ENCODE assay signal across 15 mouse cellular contexts in the genomic region with DNA sequence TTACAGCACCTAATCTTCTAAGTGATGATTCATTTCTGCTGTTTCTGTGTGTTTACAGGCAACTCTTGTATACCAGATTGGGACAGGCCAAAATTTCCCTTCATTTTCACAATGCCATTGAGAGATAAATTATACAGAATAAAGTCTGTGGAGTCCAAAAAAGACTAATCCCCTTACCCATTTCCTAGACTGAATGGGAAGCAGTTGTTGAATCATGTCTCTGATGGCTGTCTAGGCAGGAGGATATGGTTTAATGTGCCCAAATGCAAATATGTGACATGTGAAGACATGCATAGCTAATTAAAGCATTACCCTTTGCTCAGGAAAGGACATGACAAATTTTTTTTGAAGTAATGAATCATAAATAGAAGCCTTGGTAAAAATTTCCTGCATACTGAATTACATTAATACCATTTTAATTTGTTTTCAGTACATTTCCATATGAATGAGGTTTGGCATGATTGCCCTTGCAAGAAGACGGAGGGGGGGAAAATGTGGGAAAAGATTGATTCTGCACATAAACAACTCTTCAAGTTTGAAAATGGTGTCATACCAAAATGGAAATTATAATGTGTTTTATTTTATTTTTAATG.
"Had no signal": no experiment of that assay in that cellular context is flagged by ENCODE, and none has a peak within 500 bp of the region (broad histone marks: within the 10 kb centered on the region; RNA-seq: fewer than 3 reads in every experiment).

No protein-coding gene starts in this region.

- H3K27ac ChIP-seq: kidney, postnatal 0 days; limb, embryonic 15.5 days; liver, embryonic 12.5 days; neural tube, embryonic 15.5 days had no signal

- H3K4me2 ChIP-seq: limb, embryonic 15.5 days; liver, embryonic 12.5 days; lung, embryonic 14.5 days; neural tube, embryonic 15.5 days had no signal

- H3K27me3 ChIP-seq: limb, embryonic 15.5 days; liver, embryonic 12.5 days; neural tube, embryonic 15.5 days had no signal

- H3K4me1 ChIP-seq: limb, embryonic 15.5 days; liver, embryonic 12.5 days; neural tube, embryonic 15.5 days had no signal

- H3K9ac ChIP-seq: limb, embryonic 15.5 days; liver, embryonic 12.5 days; lung, embryonic 14.5 days; neural tube, embryonic 15.5 days had no signal

- H3K4me3 ChIP-seq: limb, embryonic 15.5 days; liver, embryonic 12.5 days; myocyte; neural tube, embryonic 15.5 days had no signal

- H3K9me3 ChIP-seq: limb, embryonic 15.5 days; liver, embryonic 12.5 days; neural tube, embryonic 15.5 days had no signal

- ATAC-seq: liver, embryonic 12.5 days had no signal

- DNase-seq: kidney, adult 9 months; kidney, postnatal 36 days; layer of hippocampus, adult 9-11 months; layer of hippocampus, postnatal 36 days; lung, embryonic 14.5 days; lung, postnatal 10 days; lung, postnatal 4 days; right cerebral cortex, adult 18-20 months; right cerebral cortex, postnatal 25 days; thymus, postnatal 4 days had no signal

- H3K36me3 ChIP-seq: limb, embryonic 15.5 days; liver, embryonic 12.5 days; neural tube, embryonic 15.5 days had no signal
